Mouse (Mus musculus): Measurements from ENCODE around the gene Pa2g4. TPM values are rescaled to one million over a fixed set of nuclear protein-coding genes. Genes with fewer than 3 reads are reported as not detected.

The Pa2g4 gene
- polyA plus RNA-seq, 1 experiment from 2014 or later = 117 TPM

DNA sequence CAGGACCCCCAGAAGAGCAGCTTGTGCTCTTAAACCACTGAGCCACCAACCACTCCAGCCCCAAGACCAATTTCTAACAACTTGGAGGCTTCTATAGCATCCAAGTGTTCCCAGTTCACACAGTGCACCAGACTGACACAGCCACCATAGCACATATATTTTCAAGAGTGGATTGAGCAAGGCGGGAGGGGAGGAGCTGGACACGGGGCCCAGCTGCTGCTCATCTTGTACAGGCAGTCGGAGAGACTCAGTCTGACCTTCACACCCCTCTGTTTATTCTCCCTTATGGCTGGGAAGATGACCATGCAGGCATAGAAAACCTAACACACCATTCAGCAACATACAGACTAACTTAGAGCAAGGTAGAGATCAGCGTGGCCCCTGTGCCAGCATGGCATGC lies 56.0 kb downstream of the Pa2g4 start:
- ATAC-seq (no peak), DNase-seq (ENCODE audit: low read depth, low spot score) (no peak)
- CTCF ChIA-PET = interaction anchor here (1.2 to 1.3 kb wide), 3 partner anchors 10 to 21 kb away, joined by 3 read pairs; no protein-coding TSS in a partner anchor
- in situ Hi-C loops (cut with MboI; ENCODE audit: low pct_unique_long_range_greater_than_20kb) = no loop called here
- POLR2A ChIA-PET = interaction anchor here (0.6 to 1.3 kb wide), 2 partner anchors 9 to 21 kb away, joined by 4 to 7 read pairs; no protein-coding TSS in a partner anchor
- H3K27me3 ChIP-seq = no peaks in the 10 kb centered on the region
- no peak for TF ChIP-seq CTCF (IDR thresholded peaks at IDR 0.05)

- ChIA-PET CTCF (interaction anchor here (1.3 to 1.6 kb wide), 3 partner anchors 10 to 21 kb away, joined by 3 read pairs; no protein-coding TSS in a partner anchor), POLR2A (interaction anchor here (0.6 to 1.3 kb wide), 2 partner anchors 10 to 22 kb away, joined by 4 to 7 read pairs; no protein-coding TSS in a partner anchor)
- in situ Hi-C loops (cut with MboI; ENCODE audit: low pct_unique_long_range_greater_than_20kb) = no loop called here
- TF ChIP-seq CTCF (IDR thresholded peaks at IDR 0.05) = no peak
- DNase-seq (ENCODE audit: low read depth, low spot score) = no peak
- H3K27me3 ChIP-seq = no peaks in the 10 kb centered on the region
- ATAC-seq = no peak
Measured at GRCm38 (mm10) chr10:128509203-128509602, 56.6 kb downstream of the Pa2g4 start.

- in situ Hi-C loops (cut with MboI; ENCODE audit: low pct_unique_long_range_greater_than_20kb) = no loop called here
- CTCF ChIA-PET = interaction anchor here (1.3 to 1.6 kb wide), 2 partner anchors 9 to 12 kb away, joined by 3 read pairs; no protein-coding TSS in a partner anchor
Measured at GRCm38 (mm10) chr10:128508260-128508659, 57.5 kb downstream of the Pa2g4 start.

More at GRCm38 (mm10) chr10:128508260-128508659, 57.5 kb downstream of the Pa2g4 start:
- POLR2A ChIA-PET = no interaction called here
- no peak for TF ChIP-seq CTCF (IDR thresholded peaks at IDR 0.05)
- no peaks in the 10 kb centered on the region for H3K27me3 ChIP-seq
- no peak for ATAC-seq
- no peak for DNase-seq (ENCODE audit: low read depth, low spot score)

Other genes starting within 250 kb of the Pa2g4 start
- 200 TPM for gene Cnpy2, start 243.5 kb downstream of the Pa2g4 start, polyA plus RNA-seq (2021)
- gene Cs, start 228.3 kb downstream of the Pa2g4 start, polyA plus RNA-seq (2021) = 279 TPM
- 34.5 TPM for gene Coq10a, start 197.0 kb downstream of the Pa2g4 start, polyA plus RNA-seq (2021)
- gene Ankrd52, start 188.9 kb downstream of the Pa2g4 start, polyA plus RNA-seq (2021) = 55.9 TPM
- 0.12 TPM for gene Slc39a5, start 164.8 kb downstream of the Pa2g4 start, polyA plus RNA-seq (2021)
- 85.0 TPM for gene Nabp2, start 154.5 kb downstream of the Pa2g4 start, polyA plus RNA-seq (2021)
- 43.3 TPM for gene Rnf41, start 154.3 kb downstream of the Pa2g4 start, polyA plus RNA-seq (2021)
- 102 TPM for gene Smarcc2, start 106.7 kb downstream of the Pa2g4 start, polyA plus RNA-seq (2021)
- gene Myl6, start 71.8 kb downstream of the Pa2g4 start, polyA plus RNA-seq (2021) = 1,994 TPM
- gene Myl6b, start 67.3 kb downstream of the Pa2g4 start, polyA plus RNA-seq (2021) = 54.1 TPM
- gene Esyt1, start 40.1 kb downstream of the Pa2g4 start, polyA plus RNA-seq (2021) = 75.8 TPM
- gene Zc3h10, start 18.2 kb downstream of the Pa2g4 start, polyA plus RNA-seq (2021) = 16.8 TPM
- 1,532 TPM for gene Rpl41, start 16.7 kb downstream of the Pa2g4 start, polyA plus RNA-seq (2021)
- 1.2 TPM for gene Erbb3, start 23.7 kb upstream of the Pa2g4 start, polyA plus RNA-seq (2021)
- 259 TPM for gene Rps26, start 60.8 kb upstream of the Pa2g4 start, polyA plus RNA-seq (2021)
- 0.10 TPM for gene Ikzf4, start 80.0 kb upstream of the Pa2g4 start, polyA plus RNA-seq (2021)
- 15.2 TPM for gene Suox, start 108.1 kb upstream of the Pa2g4 start, polyA plus RNA-seq (2021)
- gene Rab5b, start 130.3 kb upstream of the Pa2g4 start, polyA plus RNA-seq (2021) = 93.3 TPM
- 1.1 TPM for gene Pmel, start 138.2 kb upstream of the Pa2g4 start, polyA plus RNA-seq (2021)
- 30.2 TPM for gene Cdk2, start 139.0 kb upstream of the Pa2g4 start, polyA plus RNA-seq (2021)
- gene Dgka, start 178.9 kb upstream of the Pa2g4 start, polyA plus RNA-seq (2021) = 9.9 TPM
- 37.8 TPM for gene Pym1, start 181.9 kb upstream of the Pa2g4 start, polyA plus RNA-seq (2021)
- 18.6 TPM for gene Mmp19, start 224.9 kb upstream of the Pa2g4 start, polyA plus RNA-seq (2021)
- 81.8 TPM for gene Dnajc14, start 238.1 kb upstream of the Pa2g4 start, polyA plus RNA-seq (2021)
- 26.7 TPM for gene Tmem198b, start 238.4 kb upstream of the Pa2g4 start, polyA plus RNA-seq (2021)